Mouse (Mus musculus): ENCODE data around the gene Ece1. TPM values are rescaled to one million over a fixed set of nuclear protein-coding genes. Genes with fewer than 3 reads are reported as not detected.

Gene Ece1
- total RNA-seq, 1 experiment = 99.2 TPM

GRCm38 (mm10) chr4:137879383-137880156, 17.5 kb downstream of the Ece1 start:
- Histone ChIP-seq H3K4me1 (ENCODE audit: control insufficient read depth in 2 of 2, insufficient read depth in 2 of 2, low read length in 2 of 2, poor library complexity in 1 of 2) (peaks cover 4 to 26% of the 10 kb centered on the region in 2 experiments; a peak in 2 of 4 replicates), H3K4me3 (ENCODE audit: insufficient read depth in 1 of 2, low read depth in 1 of 2, low read length in 2 of 2, poor library complexity in 1 of 2, severe bottlenecking in 1 of 2) (no peak overlapping the region), H3K36me3 (ENCODE audit: control insufficient read depth, insufficient read depth, low read length, poor library complexity, severe bottlenecking) (peaks cover 2% of the 10 kb centered on the region; the same call in 1 of the 2 replicates), H3K27ac (ENCODE audit: insufficient read depth, low read depth, low read length, poor library complexity, severe bottlenecking) (no peak overlapping the region), H3K9ac (ENCODE audit: insufficient read depth, low read depth, low read length, poor library complexity, severe bottlenecking) (no peak overlapping the region), H3K9me3 (ENCODE audit: control insufficient read depth, insufficient read depth, low read depth, low read length) (no peaks in the 10 kb centered on the region)
- no peak for DNase-seq (ENCODE audit: low read depth, low spot score)
- TF ChIP-seq CHD2 (IDR thresholded peaks at IDR 0.05; ENCODE audit: low read depth, low read length) (no peak), HCFC1 (IDR thresholded peaks at IDR 0.05; ENCODE audit: borderline replicate concordance, insufficient read depth, low read length) (no peak), ZC3H11A (IDR thresholded peaks at IDR 0.05; ENCODE audit: borderline replicate concordance, low read depth, low read length) (no peak), MAFK (IDR thresholded peaks at IDR 0.05; ENCODE audit: insufficient read depth, low read depth, low read length) (no peak), ZNF384 (IDR thresholded peaks at IDR 0.05; ENCODE audit: low read depth, low read length) (no peak)
- in situ Hi-C loops (cut with MboI; ENCODE audit: low sequenced_read_pairs in 2 of 2, unreplicated experiment in 2 of 2) = no loop called here

- no peak overlapping the region for H3K27ac ChIP-seq (ENCODE audit: insufficient read depth, low read depth, low read length, poor library complexity, severe bottlenecking)
- peaks cover 4 to 23% of the 10 kb centered on the region in 2 experiments; a peak in 2 of 4 replicates for H3K4me1 ChIP-seq (ENCODE audit: control insufficient read depth in 2 of 2, insufficient read depth in 2 of 2, low read length in 2 of 2, poor library complexity in 1 of 2)
- H3K9ac ChIP-seq (ENCODE audit: insufficient read depth, low read depth, low read length, poor library complexity, severe bottlenecking) = no peak overlapping the region
These were observed 19.4 kb downstream of the Ece1 start for GRCm38 (mm10) chr4:137881445-137881844.

GRCm38 (mm10) chr4:137882663-137883062, 20.6 kb downstream of the Ece1 start:
- Histone ChIP-seq H3K4me1 (ENCODE audit: control insufficient read depth in 2 of 2, insufficient read depth in 2 of 2, low read length in 2 of 2, poor library complexity in 1 of 2) (peaks cover 2 to 14% of the 10 kb centered on the region in 2 experiments; a peak in 2 of 4 replicates), H3K4me3 (ENCODE audit: insufficient read depth in 1 of 2, low read depth in 1 of 2, low read length in 2 of 2, poor library complexity in 1 of 2, severe bottlenecking in 1 of 2) (no peak overlapping the region), H3K36me3 (ENCODE audit: control insufficient read depth, insufficient read depth, low read length, poor library complexity, severe bottlenecking) (peaks cover 2% of the 10 kb centered on the region; the same call in 1 of the 2 replicates), H3K27ac (ENCODE audit: insufficient read depth, low read depth, low read length, poor library complexity, severe bottlenecking) (no peak overlapping the region), H3K9me3 (ENCODE audit: control insufficient read depth, insufficient read depth, low read depth, low read length) (no peaks in the 10 kb centered on the region), H3K9ac (ENCODE audit: insufficient read depth, low read depth, low read length, poor library complexity, severe bottlenecking) (no peak overlapping the region; the same call in 1 of the 2 replicates)
- DNase-seq (ENCODE audit: low read depth, low spot score) = peak; percentile 28
- TF ChIP-seq HCFC1 (IDR thresholded peaks at IDR 0.05; ENCODE audit: borderline replicate concordance, insufficient read depth, low read length) (no peak), ZNF384 (IDR thresholded peaks at IDR 0.05; ENCODE audit: low read depth, low read length) (no peak), MAFK (IDR thresholded peaks at IDR 0.05; ENCODE audit: insufficient read depth, low read depth, low read length) (no peak), ZC3H11A (IDR thresholded peaks at IDR 0.05; ENCODE audit: borderline replicate concordance, low read depth, low read length) (no peak), CHD2 (IDR thresholded peaks at IDR 0.05; ENCODE audit: low read depth, low read length) (no peak)
- in situ Hi-C loops (cut with MboI; ENCODE audit: low sequenced_read_pairs in 2 of 2, unreplicated experiment in 2 of 2) = no loop called here

More at GRCm38 (mm10) chr4:137881445-137881844, 19.4 kb downstream of the Ece1 start:
- in situ Hi-C loops (cut with MboI; ENCODE audit: low sequenced_read_pairs in 2 of 2, unreplicated experiment in 2 of 2) = no loop called here
- Histone ChIP-seq H3K36me3 (ENCODE audit: control insufficient read depth, insufficient read depth, low read length, poor library complexity, severe bottlenecking) (peaks cover 2% of the 10 kb centered on the region; the same call in 1 of the 2 replicates), H3K4me3 (ENCODE audit: insufficient read depth in 1 of 2, low read depth in 1 of 2, low read length in 2 of 2, poor library complexity in 1 of 2, severe bottlenecking in 1 of 2) (no peak overlapping the region), H3K9me3 (ENCODE audit: control insufficient read depth, insufficient read depth, low read depth, low read length) (no peaks in the 10 kb centered on the region)
- no peak for TF ChIP-seq CHD2 (IDR thresholded peaks at IDR 0.05; ENCODE audit: low read depth, low read length)
- no peak for TF ChIP-seq ZC3H11A (IDR thresholded peaks at IDR 0.05; ENCODE audit: borderline replicate concordance, low read depth, low read length)
- no peak for TF ChIP-seq MAFK (IDR thresholded peaks at IDR 0.05; ENCODE audit: insufficient read depth, low read depth, low read length)
- TF ChIP-seq ZNF384 (IDR thresholded peaks at IDR 0.05; ENCODE audit: low read depth, low read length) = no peak
- TF ChIP-seq HCFC1 (IDR thresholded peaks at IDR 0.05; ENCODE audit: borderline replicate concordance, insufficient read depth, low read length) = no peak
- no peak for DNase-seq (ENCODE audit: low read depth, low spot score)

GRCm38 (mm10) chr4:137883513-137884150, 21.6 kb downstream of the Ece1 start:
- Histone ChIP-seq H3K36me3 (ENCODE audit: control insufficient read depth, insufficient read depth, low read length, poor library complexity, severe bottlenecking) (peaks cover 2% of the 10 kb centered on the region; the same call in 1 of the 2 replicates), H3K4me3 (ENCODE audit: insufficient read depth in 1 of 2, low read depth in 1 of 2, low read length in 2 of 2, poor library complexity in 1 of 2, severe bottlenecking in 1 of 2) (no peak overlapping the region), H3K27ac (ENCODE audit: insufficient read depth, low read depth, low read length, poor library complexity, severe bottlenecking) (no peak overlapping the region), H3K4me1 (ENCODE audit: control insufficient read depth in 2 of 2, insufficient read depth in 2 of 2, low read length in 2 of 2, poor library complexity in 1 of 2) (peaks cover 2 to 9% of the 10 kb centered on the region in 2 experiments; a peak in 2 of 4 replicates), H3K9me3 (ENCODE audit: control insufficient read depth, insufficient read depth, low read depth, low read length) (no peaks in the 10 kb centered on the region), H3K9ac (ENCODE audit: insufficient read depth, low read depth, low read length, poor library complexity, severe bottlenecking) (peak overlapping the region; percentile 1; the same call in 1 of the 2 replicates)
- no peak for TF ChIP-seq ZC3H11A (IDR thresholded peaks at IDR 0.05; ENCODE audit: borderline replicate concordance, low read depth, low read length)
- no peak for TF ChIP-seq ZNF384 (IDR thresholded peaks at IDR 0.05; ENCODE audit: low read depth, low read length)
- TF ChIP-seq MAFK (IDR thresholded peaks at IDR 0.05; ENCODE audit: insufficient read depth, low read depth, low read length) = no peak
- no peak for TF ChIP-seq CHD2 (IDR thresholded peaks at IDR 0.05; ENCODE audit: low read depth, low read length)
- TF ChIP-seq HCFC1 (IDR thresholded peaks at IDR 0.05; ENCODE audit: borderline replicate concordance, insufficient read depth, low read length) = no peak
- in situ Hi-C loops (cut with MboI; ENCODE audit: low sequenced_read_pairs in 2 of 2, unreplicated experiment in 2 of 2) = no loop called here
- no peak for DNase-seq (ENCODE audit: low read depth, low spot score)
